Mouse (Mus musculus) CD4-positive, CD25-positive, alpha-beta regulatory T cell, adult 2 months (primary cell): ENCODE data around the gene Spag17.
"Not testable (repeated sequence)": the region's sequence is repeated elsewhere in the genome, so short reads cannot be mapped to it uniquely, and the experiment has no call there.

ENCODE experiments used
- DNase-seq: peaks from one replicate; pipeline ENCODE4 v3.0.0-alpha.2; 2012; ENCODE audit warnings: low read depth, low spot score

Gene Spag17

DNA sequence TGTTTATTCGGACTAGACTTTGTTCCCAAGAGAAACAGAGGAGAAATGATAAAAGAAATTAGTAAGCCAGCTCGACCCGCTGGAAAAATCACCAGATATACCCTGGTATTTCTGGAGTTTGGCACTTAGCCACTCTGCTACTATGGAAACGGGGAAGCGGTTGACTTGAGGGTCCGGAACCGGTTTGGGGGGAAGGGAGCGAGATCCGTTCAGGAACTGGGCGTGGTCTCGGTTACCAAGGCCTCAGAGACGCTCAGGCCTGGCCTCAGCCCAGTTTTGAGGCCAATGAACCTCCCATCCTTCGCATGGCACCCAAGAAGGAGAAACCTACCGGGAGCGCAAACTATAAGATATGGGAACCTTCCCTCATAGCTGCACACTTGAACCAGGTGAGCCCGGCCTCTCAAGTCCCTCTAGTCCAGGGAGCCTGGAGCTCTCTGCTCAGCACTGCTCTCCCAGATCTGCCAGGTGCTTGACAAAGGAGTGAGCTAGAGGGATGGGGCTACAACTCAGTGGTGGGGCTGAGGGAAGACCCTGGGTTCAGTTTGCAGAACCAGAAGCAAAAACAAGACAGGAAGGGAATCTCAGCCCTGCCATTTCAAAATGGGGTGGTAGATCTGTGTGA lies at the start of gene Spag17:
TSS of gene Spag17 (plus strand) at position 220 of the 625 bp plus-strand sequence.
- DNase-seq, result no peak

DNA sequence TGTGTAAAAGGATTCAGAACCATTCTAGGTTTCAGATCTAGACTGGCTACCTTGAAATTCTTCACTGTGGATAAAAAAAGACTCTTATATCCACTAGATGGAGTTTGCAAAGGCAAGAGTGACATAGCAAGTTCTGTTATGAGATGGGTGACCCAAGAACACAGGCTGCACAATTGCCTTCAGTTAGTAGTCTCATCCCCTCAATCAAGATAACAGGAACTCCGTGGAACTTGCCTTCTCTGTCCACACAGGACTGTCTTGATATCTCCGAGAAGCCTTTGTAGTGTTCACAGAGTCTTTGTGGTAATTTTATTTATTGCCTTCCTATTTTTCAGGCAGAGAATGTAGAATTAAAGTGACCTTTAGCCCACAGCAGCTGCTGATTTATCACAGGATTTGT lies 42.9 kb upstream of the Spag17 start:
- no peak for DNase-seq

DNA sequence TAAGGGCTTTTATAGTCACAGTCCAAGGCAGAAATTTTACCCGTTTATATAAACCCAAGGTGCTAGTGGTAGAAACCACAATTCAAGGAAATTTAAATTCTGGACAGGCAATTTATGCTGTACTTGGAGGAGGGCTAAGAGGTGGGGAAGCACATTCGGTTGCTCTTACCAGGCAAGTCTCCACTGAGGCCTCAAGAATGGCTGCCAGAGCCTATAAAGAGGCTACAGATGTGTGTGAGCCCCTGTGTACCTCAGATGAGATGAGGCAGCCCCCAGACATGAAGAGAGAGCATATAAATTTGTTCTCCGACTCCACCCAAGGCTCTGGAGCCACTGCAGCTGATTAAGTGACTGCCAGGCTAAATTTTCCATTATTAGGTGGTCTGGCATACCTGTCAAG lies 42.4 kb upstream of the Spag17 start:
- DNase-seq, result no peak

DNA sequence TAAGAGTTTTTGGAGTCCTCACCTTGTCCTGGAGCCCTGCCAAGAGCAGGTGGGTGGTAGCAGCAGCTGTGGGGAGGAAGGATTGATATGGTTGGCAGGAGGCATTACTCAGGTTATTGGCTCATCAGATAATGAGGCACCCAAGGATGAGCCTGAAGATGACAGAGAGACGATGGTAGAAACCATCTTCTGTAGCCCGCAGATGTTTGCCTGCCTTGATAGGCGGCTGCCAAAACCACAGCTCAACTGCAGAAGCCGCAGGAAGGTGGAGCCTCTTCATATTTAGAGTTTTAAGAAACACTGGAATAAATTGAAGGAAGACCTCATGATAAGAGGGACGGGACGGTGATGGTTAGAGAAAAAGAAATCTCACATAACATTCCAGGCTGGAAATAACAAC lies 42.0 kb upstream of the Spag17 start:
- DNase-seq, result no peak

DNA sequence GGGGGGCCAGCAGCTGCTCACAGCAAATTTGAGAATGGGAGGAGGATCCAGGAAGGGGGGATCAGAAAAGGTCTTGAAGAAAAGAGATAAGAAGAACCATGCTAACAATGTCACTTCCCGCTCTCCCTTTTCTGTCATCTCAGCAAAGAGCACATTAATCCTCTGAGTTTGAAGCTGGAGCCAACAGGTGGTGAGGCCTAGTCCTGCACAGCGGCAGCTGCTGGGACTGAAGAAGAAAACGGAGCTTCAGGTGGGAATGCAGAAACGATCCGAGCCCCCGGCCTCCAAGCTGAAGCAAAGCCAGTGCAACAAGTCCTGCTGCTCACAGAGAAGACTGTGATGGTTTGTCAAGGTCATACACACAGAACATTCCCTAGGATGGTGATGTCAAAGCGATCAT lies 34.3 kb upstream of the Spag17 start:
- DNase-seq, result no peak

DNA sequence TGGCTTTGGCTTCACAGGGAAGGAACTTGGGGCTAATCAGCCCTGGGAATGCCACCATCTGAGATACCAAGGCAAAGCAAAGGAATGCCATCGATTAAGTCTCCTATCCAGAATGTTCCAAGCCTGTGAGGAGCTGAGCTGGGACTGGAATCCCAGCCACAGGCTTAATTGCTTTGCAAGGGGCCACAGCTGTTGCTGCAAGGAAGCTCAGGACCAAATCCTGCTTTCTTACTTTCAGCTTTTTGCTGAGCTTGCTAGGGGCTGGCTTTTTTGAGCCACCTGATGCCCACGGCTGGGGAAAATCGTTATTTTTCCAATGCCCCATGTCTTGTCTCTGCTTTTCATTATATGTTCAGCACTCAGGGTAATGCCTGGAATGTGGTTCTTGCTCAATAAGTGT lies 30.6 kb upstream of the Spag17 start:
- DNase-seq, result no peak

DNA sequence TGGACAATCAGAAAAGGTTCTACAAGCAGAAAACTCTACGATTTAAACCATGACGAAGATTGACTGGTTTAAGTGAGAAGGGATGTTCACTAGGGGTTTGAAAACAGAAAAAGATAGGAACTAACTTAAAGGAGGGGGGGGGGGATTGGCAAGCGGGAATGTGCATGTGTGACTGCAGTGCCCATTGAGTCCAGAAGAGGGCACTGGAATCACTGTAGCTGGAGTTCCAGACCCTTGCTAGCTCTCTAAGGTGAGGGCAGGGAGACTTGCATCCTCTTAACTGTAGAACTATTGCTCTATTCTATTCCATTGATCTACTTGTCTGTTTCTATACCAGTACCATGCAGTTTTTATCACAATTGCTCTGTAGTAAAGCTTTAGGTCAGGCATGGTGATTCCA lies 26.3 kb upstream of the Spag17 start:
- DNase-seq, result no peak

DNA sequence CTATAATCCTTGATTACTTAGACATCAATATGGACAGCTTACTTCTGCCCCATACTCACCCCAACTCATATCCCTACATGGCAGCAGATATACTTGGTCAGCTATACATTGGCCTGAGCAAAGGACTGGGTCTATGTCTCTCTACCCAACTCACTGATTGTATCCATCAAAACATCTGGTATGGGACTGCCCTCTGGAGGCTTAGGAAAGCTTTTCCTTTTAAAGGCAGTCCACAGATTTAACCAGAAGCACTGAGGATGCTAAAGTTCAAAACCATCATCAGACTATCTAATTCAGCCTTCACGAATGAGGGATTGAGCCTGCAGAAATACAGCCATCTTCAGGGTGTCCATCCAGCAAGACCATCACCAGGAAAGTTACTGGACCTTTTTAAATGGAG lies 20.5 kb upstream of the Spag17 start:
- DNase-seq, result no peak

DNA sequence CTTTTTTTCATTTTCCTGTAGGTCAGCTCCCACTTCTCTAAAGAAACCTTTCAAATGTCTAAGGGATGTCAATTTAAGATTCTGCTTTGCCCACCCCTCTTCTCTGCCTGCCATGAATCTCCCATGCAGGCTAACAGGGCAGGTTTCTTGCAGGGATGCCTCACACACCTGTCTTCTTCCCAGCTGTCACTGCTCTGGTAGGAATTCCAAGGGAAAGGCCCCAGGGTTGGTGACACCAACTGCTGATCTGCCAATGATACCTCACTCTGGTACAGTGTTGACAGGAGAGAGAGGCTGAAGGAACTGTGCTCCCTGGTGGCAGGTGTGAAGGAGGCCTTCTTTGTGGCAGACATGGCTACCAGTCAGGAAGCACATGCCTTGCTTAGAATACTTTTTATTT lies 10.1 kb upstream of the Spag17 start:
- DNase-seq, result no peak

DNA sequence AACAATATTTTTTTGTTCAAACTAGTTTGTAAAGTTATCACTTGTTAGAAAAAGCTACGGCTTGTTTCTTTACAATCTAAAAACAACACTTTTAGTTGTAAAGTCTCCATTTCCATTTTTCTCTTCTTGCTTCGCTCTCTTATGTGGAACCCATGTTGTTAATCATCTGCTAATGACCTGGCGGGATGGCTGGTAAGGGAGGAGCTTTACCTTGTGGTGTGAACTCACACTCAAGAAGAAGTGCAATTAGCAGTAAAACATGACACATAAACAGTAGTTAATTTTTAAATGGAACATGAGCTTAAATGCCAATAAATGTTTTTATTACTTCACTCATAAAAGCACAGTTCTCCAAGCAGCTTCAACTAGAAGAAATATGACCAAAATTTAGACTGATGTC lies 3.7 kb upstream of the Spag17 start:
- DNase-seq, result no peak

DNA sequence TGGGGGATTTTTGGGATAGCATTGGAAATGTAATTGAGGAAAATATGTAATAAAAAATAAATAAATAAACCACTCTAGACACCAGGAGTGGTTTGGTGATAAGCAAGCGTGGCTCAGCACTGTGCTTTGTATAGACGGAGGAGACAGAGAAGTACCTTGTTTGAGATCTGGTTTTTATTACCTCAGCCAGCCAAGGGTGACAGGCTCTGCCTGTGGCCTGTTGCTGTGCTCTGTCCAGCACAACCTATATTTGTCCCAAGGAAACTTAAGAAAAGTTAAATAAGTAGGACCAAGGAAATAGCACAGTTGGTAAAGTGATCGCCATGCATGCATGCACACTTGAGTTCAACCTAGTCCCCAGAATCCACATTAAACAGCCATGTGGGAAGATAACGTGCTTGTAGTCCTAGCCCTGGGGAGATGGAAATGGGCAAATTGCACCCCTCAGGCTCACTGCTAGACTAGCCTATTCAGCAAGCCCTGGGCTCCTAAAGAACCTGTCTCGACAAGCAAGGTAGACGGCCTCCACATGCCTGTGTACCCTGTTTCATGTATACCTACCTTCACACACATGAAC lies 1.1 kb upstream of the Spag17 start:
- DNase-seq, result no peak

DNA sequence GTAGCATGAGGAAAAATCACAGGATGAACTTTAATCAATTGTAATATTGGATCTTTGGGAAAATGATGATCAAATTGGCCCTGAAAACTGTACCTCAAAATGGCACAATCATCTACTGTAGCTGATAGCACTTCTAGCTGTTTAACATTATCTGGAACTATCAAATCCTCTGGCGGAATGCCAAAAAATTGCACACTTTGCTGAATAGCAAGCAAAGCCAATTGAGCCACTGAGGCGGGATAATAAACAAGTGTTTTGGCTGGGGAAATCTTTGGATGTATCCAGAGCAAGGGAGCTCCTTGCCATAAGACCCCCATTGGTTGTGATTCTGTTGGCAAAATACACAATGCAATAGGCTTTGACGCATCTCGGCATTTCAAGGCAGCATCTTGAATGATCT lies 9.5 kb downstream of the Spag17 start:
- not testable (repeated sequence) for DNase-seq

DNA sequence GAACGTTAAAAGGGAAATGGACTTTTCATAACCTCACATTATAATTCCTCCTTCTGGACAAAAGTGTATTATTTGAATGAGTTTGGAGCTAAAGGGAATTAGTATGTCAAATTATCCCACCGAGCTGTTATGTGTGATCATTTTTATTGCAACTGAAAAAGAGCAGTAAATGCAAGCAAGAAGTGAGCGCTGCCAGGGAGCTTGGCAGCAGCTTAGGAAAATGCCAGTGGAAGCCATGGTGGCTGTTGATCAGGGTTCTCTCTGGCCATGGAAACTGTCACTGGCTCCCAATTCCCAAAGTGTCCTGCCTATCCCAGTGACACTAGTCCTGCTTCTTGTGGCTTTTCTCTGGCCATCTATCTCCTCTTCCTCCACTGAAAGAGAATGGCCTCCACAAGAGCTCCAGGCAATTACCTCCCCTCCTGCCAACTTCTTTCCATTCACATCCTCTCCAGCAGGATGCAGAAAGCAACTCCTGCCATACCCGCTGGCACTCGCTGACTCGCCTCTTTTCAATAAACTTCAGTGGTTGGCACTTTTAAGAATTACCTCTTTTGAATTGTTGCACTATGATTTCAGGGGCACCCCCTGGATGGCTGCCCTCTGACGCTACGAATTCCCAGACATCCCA lies 28.7 kb downstream of the Spag17 start:
- DNase-seq, result no peak

DNA sequence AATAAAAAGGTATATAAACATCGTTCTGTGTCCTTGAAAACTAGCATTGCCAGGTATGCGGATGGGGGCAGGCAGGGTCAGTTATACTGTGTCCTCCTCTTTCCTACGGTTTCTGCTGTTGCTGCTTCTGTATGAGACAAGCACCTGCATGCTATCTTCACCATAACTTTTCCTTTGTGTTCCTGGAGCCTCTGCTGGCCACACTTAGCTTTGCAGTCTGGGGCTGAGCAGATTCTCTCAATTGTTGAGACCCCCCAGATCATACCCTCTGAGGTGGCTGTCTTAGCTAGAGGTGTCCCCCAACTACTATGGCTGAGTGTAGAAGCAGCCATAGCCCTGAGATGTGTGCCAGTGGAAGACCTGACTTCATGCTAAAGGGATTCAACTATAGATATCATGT lies 37.7 kb downstream of the Spag17 start:
- no peak for DNase-seq

DNA sequence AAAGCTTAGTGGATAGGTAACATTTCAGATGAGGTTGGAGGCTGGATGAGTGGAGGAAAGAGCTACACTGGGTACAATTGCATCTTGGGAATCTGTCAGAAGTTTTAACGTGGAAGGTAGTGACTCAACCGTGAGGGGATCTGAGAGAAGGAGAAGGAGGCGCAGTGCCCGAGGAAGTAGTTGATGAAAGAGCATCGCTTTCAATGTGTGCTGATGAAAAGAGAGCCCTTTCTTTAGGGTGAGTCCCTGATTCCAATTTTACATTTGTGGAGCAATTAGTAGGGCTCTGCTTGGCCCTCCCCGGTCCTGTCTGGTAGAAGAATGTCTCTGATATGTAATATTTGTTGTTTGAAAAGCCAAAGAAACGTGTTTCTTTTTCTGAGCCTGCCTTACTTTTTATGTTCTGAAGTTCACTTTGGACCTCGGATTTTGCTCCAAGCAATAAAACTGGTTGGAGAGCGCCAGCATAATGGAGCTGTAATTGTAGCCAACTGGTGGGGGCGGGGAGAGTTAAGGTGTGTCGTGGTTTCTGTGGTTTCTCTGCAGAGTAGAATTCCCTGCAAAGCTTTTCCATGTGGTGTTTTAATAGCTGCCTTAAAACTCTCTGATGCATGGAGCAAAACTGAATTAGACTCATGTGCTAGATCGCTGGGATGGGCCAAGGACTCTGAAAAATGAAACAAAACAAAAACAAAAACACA lies 45.9 kb downstream of the Spag17 start:
- DNase-seq, result no peak

DNA sequence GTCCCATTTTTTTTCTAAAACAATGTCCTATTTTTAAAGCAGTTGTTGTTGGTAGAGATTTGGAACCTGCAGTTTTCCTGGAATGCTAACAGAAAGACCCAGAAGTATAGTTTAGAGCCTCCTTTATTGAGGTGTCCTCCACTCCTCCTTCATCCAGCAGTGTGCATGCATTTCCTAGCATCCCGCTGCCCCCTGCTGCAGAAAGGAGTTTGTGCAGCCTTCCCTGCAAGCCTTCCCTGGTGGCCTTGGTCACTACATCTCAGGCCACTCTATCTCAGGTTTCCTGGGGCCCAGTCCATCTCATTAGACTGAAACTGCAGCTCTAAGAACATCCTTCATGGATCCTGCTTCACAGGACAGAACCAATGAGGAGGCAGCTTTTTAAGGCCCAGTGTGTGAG lies 51.0 kb downstream of the Spag17 start:
- no peak for DNase-seq

DNA sequence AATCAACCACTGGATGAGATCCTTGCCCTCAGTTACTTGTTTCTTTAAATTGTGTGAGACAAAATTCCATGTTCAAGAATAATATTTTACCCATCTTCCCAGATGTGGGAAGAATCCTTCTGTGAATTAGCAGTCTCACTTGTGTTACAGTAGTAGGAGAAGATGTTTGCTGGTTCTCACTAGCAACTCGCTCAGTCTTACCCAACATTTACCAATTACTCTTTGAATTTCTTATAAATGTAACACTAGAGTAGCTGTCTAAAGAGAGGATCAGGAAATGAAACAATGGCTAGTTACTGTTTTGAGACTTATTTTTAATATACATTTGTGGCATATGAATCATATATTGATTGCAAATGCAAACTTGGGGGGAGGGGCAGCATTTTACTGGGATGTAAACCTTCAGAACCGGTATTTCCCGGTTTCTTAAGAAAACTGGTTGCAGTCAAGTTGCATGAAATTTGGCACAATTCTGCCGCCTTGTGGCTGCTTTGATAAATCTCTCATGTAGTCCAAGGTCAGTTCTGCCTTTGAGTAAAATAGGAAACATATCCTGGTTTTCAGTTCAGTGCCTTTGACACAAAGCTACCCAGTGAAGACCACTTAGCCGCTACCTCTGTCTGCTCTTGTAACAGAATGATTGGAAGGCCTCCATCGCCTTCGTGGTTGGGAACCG lies 53.5 kb downstream of the Spag17 start:
- DNase-seq, result no peak

DNA sequence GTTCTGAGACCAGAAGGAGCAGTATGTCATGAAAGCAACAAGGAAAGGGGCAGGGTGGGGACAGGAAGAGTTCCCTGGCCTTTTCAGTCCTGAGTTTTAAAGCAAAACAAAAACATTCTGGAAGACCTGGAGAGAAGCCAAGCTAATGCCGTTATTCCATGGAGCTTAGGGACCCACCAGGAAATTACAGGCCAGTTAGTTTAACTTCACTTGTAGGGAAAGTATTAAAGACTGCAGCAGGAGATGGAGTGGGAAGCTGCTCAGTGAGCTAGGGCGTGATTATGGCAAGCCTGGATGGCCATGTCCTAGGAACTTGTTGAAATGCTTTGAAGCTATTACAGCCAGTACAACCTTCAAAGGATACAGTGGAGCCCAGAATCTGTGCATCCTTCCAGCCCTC lies 60.0 kb downstream of the Spag17 start:
- DNase-seq, result no peak

DNA sequence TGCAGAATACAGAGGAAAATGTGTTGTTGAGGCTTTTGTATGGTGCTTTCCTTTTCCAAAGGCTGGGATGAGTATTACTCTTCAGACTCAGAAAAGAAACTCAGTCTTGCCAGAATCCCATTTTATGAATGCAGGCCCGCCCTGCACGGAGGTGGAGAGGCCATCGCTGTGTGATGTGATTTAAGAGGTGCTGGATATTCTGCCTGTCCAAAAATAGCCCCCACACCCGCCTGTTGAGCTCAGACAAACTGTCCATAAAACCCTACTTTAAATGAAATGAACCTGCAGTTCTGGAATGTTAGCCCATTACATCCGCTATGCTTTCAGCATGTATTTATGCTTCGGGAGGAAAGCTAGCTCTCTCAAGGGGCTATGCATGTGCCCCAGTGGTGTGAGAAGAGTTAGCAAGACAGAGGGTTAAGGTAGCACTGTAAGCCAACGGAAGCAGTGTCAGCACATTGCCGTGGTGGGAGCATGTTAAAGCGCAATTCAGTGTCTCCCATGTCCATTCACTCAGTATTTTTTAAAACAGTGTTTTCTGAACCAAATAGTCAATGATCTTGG lies 68.9 kb downstream of the Spag17 start:
- no peak for DNase-seq

DNA sequence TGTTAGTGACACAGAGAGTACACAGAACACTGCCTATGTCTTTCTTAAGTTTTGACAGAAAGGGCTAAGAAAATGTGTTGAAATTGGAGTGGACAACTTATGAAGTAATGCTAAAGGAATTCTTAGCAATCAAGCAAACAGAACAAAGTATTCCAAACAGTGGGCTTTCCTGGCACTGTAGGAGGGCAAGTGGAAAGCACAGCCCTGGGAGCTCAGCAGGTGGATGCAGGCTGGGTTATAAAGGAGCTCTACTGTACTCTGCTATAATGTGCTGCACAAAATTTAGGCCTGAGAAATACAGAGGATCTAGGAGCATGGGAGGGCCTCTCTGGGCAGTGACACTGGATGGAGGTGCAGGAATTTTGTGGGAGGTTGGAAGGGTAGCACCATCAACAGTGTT lies 71.3 kb downstream of the Spag17 start:
- no peak for DNase-seq

DNA sequence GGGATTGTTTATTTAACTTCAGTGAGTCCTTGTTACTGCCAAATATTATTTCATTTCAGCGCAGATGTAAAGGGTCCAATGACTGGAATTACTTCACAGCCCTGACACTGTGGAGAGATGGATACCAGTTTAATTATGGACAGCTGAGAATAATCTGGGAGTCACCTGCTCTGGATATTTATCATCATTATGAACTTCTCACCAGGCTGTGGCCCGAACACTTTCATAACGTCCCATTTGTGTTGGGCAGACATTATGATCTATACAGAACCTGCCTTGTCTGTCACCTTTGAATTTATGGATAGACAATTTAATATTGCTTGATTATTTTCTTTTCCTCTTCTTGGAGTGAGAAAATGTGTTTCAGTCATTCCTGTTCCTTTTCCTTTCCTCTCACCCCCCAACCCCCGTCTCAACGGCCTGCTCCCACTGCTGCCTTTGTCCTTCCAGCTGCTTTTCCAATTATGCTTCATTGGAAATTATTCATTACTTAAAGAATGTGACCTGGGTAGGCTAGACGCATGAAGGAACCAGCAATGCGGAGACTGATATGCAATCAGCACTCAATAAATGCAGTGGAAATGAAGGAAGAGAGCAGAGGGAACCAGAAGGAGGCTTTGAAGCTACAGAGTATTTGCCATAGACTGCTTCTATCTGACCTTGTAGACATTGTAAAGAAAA lies 74.7 kb downstream of the Spag17 start:
- DNase-seq, result no peak
